Mouse (Mus musculus): ENCODE measurements around the gene Pip. TPM values are rescaled to one million over a fixed set of nuclear protein-coding genes. Genes with fewer than 3 reads are reported as not detected.

Gene Pip
- not detected in 2 replicates for polyA plus RNA-seq (2014; fragmentation: Nextera tagmentation; extraction: Ambion mirVana)

DNA sequence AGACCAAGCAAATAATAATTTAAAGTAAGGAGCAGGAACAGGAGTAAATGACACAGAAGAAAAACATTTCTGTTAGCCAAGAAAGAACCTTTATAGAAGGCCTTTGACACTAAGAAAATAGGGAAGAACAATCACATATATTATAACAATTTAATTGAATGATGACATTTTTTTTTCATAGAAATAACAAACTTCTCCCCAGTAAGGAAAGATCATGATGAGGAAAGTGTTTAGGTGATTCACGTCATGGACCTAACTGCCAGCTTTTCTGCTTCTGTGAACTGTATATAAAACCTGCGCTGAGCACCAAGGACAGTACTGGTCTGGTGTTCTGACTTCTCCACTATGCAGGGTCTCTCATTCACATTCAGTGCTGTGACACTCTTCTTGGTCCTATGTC lies at the start of gene Pip:
Pip (plus strand) TSS at position 301 of the 400 bp plus-strand sequence.
- no peak within 1 kb of the TSS for H3K27ac ChIP-seq (ENCODE audit: low read depth, low read length)
- no peaks in the 10 kb centered on the region for H3K36me3 ChIP-seq (ENCODE audit: control insufficient read depth, insufficient read depth, low read length)
- no peaks in the 10 kb centered on the region for H3K4me1 ChIP-seq (ENCODE audit: control insufficient read depth, insufficient read depth, low read length)
- no peak within 1 kb of the TSS for H3K4me3 ChIP-seq (ENCODE audit: low read depth, low read length)
- no peaks in the 10 kb centered on the region for H3K9me3 ChIP-seq (ENCODE audit: control insufficient read depth, low read length)
- ATAC-seq (ENCODE audit: insufficient read depth, low FRiP score, low TSS enrichment): no peak
- H3K27me3 ChIP-seq (ENCODE audit: control insufficient read depth, insufficient read depth, low read length): no peaks in the 10 kb centered on the region
- 89% methylated on average over 2 of the region's 2 CpGs for WGBS
- H3K9ac ChIP-seq (ENCODE audit: low read length): no peak within 1 kb of the TSS
- no peak for DNase-seq (ENCODE audit: low spot score)
- H3K4me2 ChIP-seq (ENCODE audit: low read depth): no peak within 1 kb of the TSS

DNA sequence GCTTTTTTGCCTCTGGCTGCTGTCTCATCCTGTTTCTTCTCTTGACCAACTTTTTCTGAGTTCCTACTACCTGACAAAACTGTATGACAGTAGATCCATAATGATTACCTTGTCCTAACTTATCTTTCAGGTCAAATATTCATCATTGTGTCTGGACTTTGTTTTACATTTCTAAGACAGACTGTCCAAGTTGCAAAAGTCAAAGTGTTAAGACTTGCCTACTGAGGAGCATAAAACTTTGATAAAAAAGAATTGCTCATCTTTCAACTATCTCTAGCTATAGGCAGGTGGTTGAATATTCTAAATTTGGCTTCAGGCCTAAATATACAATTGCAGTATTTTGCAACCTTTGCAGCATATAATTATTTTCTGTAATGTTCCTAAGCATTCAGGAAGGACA lies 23.2 kb upstream of the Pip start:
- no peaks in the 10 kb centered on the region for H3K27me3 ChIP-seq (ENCODE audit: control insufficient read depth, insufficient read depth, low read length)
- ATAC-seq (ENCODE audit: insufficient read depth, low FRiP score, low TSS enrichment) (no peak), DNase-seq (ENCODE audit: low spot score) (no peak)
- no peaks in the 10 kb centered on the region for H3K9me3 ChIP-seq (ENCODE audit: control insufficient read depth, low read length)
- H3K4me2 ChIP-seq (ENCODE audit: low read depth): no peak overlapping the region
- no peak overlapping the region for H3K9ac ChIP-seq (ENCODE audit: low read length)
- no peaks in the 10 kb centered on the region for H3K36me3 ChIP-seq (ENCODE audit: control insufficient read depth, insufficient read depth, low read length)
- no peak overlapping the region for H3K4me3 ChIP-seq (ENCODE audit: low read depth, low read length)
- no peaks in the 10 kb centered on the region for H3K4me1 ChIP-seq (ENCODE audit: control insufficient read depth, insufficient read depth, low read length)
- no peak overlapping the region for H3K27ac ChIP-seq (ENCODE audit: low read depth, low read length)

DNA sequence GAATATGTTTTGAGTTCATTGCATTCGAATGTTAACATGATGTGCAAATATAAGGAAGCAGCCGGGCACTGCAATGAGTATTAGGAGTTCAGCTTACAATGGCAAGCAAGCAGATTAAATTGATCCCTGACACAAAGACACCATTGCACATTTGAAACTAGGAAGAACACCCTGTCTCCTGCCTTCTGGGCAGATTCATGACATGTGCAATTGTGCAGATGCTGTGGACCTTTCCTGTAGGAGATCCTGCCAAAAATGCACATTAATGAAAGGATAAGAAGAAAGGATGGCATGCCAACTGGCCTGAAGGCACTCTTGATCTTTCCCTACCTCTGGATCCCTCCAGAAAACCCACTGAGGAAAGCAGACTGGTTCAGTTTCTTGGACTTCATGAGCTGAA lies 17.8 kb upstream of the Pip start:
- no peak for ATAC-seq (ENCODE audit: insufficient read depth, low FRiP score, low TSS enrichment)
- H3K4me2 ChIP-seq (ENCODE audit: low read depth): no peak overlapping the region
- no peaks in the 10 kb centered on the region for H3K27me3 ChIP-seq (ENCODE audit: control insufficient read depth, insufficient read depth, low read length)
- WGBS: 94% methylated on average over 2 of the region's 2 CpGs
- H3K27ac ChIP-seq (ENCODE audit: low read depth, low read length): no peak overlapping the region
- no peak overlapping the region for H3K9ac ChIP-seq (ENCODE audit: low read length)
- H3K9me3 ChIP-seq (ENCODE audit: control insufficient read depth, low read length): no peaks in the 10 kb centered on the region
- H3K4me3 ChIP-seq (ENCODE audit: low read depth, low read length): no peak overlapping the region
- DNase-seq (ENCODE audit: low spot score): no peak
- H3K36me3 ChIP-seq (ENCODE audit: control insufficient read depth, insufficient read depth, low read length): no peaks in the 10 kb centered on the region
- H3K4me1 ChIP-seq (ENCODE audit: control insufficient read depth, insufficient read depth, low read length): no peaks in the 10 kb centered on the region

DNA sequence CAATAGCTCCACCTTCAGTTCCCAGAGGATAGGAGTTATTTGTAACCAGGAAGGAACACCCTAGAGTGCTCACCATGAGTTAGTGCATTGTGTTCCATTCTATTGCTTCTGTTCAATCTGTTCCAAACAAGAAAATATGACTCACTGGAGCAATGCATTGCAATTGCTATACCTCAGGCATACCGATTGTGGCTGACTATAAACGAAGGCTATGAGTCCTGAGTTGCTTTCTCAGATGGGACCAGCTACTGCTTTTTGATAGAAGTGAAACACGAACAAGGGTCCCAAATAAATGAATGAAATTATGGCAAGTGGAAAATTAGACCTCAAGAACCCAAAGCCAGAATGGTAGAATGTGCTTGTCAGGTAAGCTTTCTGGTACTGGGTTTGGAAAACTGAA lies 5.4 kb downstream of the Pip start, which contains the start of gene Sval2:
Sval2 (plus strand) TSS at position 301 of the 400 bp plus-strand sequence.
- H3K27me3 ChIP-seq (ENCODE audit: control insufficient read depth, insufficient read depth, low read length): no peaks in the 10 kb centered on the region
- H3K4me3 ChIP-seq (ENCODE audit: low read depth, low read length): no peak within 1 kb of the TSS
- H3K4me2 ChIP-seq (ENCODE audit: low read depth): no peak within 1 kb of the TSS
- no peak within 1 kb of the TSS for H3K9ac ChIP-seq (ENCODE audit: low read length)
- no peaks in the 10 kb centered on the region for H3K9me3 ChIP-seq (ENCODE audit: control insufficient read depth, low read length)
- H3K27ac ChIP-seq (ENCODE audit: low read depth, low read length): no peak within 1 kb of the TSS
- ATAC-seq (ENCODE audit: insufficient read depth, low FRiP score, low TSS enrichment) (no peak), DNase-seq (ENCODE audit: low spot score) (no peak)
- H3K36me3 ChIP-seq (ENCODE audit: control insufficient read depth, insufficient read depth, low read length): no peaks in the 10 kb centered on the region
- no peaks in the 10 kb centered on the region for H3K4me1 ChIP-seq (ENCODE audit: control insufficient read depth, insufficient read depth, low read length)
- WGBS: 92% methylated on average over 3 of the region's 3 CpGs

DNA sequence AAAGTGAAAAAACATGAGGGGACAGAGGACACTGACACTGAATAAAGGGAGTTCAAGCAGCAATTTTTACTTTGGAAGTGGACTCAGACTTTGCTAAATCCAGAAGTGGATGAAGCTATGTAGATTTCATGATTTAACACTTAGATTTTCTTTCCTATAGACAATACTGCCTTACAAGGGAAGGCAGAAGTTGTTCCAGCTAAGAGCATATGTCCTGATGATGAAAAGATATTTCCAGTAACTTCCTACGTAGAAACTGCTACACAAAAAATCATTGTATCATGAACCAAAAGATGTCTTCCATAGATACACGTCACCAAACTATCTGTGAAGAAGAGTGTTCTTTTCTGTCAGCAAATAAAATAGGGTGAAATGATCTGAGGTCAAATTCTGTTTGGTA lies 16.7 kb downstream of the Pip start:
- ATAC-seq (ENCODE audit: insufficient read depth, low FRiP score, low TSS enrichment) (no peak), DNase-seq (ENCODE audit: low spot score) (no peak)
- Histone ChIP-seq H3K9me3 (ENCODE audit: control insufficient read depth, low read length) (no peaks in the 10 kb centered on the region), H3K36me3 (ENCODE audit: control insufficient read depth, insufficient read depth, low read length) (no peaks in the 10 kb centered on the region), H3K27ac (ENCODE audit: low read depth, low read length) (no peak overlapping the region), H3K27me3 (ENCODE audit: control insufficient read depth, insufficient read depth, low read length) (no peaks in the 10 kb centered on the region), H3K9ac (ENCODE audit: low read length) (no peak overlapping the region), H3K4me3 (ENCODE audit: low read depth, low read length) (no peak overlapping the region), H3K4me1 (ENCODE audit: control insufficient read depth, insufficient read depth, low read length) (no peaks in the 10 kb centered on the region), H3K4me2 (ENCODE audit: low read depth) (no peak overlapping the region)
- 81% methylated on average over 2 of the region's 2 CpGs for WGBS

Other genes with a start within 250 kb of the Pip start
- gene Ephb6, start 242.1 kb upstream of the Pip start, polyA plus RNA-seq (2014; fragmentation: Nextera tagmentation; extraction: Ambion mirVana): 10.4 and 10.8 TPM in 2 replicates
- 0.31 and 0.37 TPM in 2 replicates for gene Trpv6, start 211.1 kb upstream of the Pip start, polyA plus RNA-seq (2014; fragmentation: Nextera tagmentation; extraction: Ambion mirVana)
- gene Trpv5, start 166.8 kb upstream of the Pip start, polyA plus RNA-seq (2014; fragmentation: Nextera tagmentation; extraction: Ambion mirVana): not detected in 2 replicates
- not detected in 2 replicates for gene Llcfc1, start 163.1 kb upstream of the Pip start, polyA plus RNA-seq (2014; fragmentation: Nextera tagmentation; extraction: Ambion mirVana)
- 7.7 and 9.4 TPM in 2 replicates for gene Kel, start 143.2 kb upstream of the Pip start, polyA plus RNA-seq (2014; fragmentation: Nextera tagmentation; extraction: Ambion mirVana)
- not detected in 2 replicates for gene Olfr459, start 72.4 kb upstream of the Pip start, polyA plus RNA-seq (2014; fragmentation: Nextera tagmentation; extraction: Ambion mirVana)
- gene Sval2, start 5.5 kb downstream of the Pip start, polyA plus RNA-seq (2014; fragmentation: Nextera tagmentation; extraction: Ambion mirVana): not detected in 2 replicates
- gene Sval1, start 104.1 kb downstream of the Pip start, polyA plus RNA-seq (2014; fragmentation: Nextera tagmentation; extraction: Ambion mirVana): not detected in 2 replicates
- gene Sval3, start 120.6 kb downstream of the Pip start, polyA plus RNA-seq (2014; fragmentation: Nextera tagmentation; extraction: Ambion mirVana): not detected in 2 replicates
- gene Sva, start 190.9 kb downstream of the Pip start, polyA plus RNA-seq (2014; fragmentation: Nextera tagmentation; extraction: Ambion mirVana): not detected in 2 replicates

All from neural tube, embryonic 11.5 days (tissue).